Mouse (Mus musculus): ENCODE results near the gene Vps37b. TPM values are rescaled to one million over a fixed set of nuclear protein-coding genes. Genes with fewer than 3 reads are reported as not detected.
"Not testable (repeated sequence)": the region's sequence is repeated elsewhere in the genome, so short reads cannot be mapped to it uniquely, and the experiment has no call there.

Vps37b gene
- polyA plus RNA-seq, 1 experiment, result 2.7 TPM

DNA sequence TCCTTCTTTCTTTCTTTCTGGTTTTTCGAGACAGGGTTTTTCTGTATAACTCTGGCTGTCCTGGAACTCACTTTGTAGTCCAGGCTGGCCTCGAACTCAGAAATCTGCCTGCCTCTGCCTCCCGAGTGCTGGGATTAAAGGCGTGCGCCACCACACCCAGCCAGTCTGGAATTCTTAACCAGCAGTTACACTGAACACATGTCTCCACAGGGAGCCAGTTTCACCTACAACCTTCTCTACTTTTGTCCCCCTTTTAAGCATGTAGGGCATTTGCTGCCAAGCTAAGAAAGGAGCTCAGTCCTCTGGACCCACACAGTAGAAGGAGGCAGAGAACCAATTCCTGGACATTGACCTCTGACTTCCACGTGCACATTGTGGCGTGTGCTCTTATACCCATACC lies 20.6 kb upstream of the Vps37b start:
- not testable (repeated sequence) for H3K4me1 ChIP-seq (ENCODE audit: control insufficient read depth, insufficient read depth, insufficient read length, low read length); H3K4me3 ChIP-seq (ENCODE audit: insufficient read depth, low read depth, low read length)
- peak overlapping the region; percentile 71; the same call in 1 of the 2 replicates for H3K27ac ChIP-seq (replicated peaks; ENCODE audit: low read depth, low read length)

DNA sequence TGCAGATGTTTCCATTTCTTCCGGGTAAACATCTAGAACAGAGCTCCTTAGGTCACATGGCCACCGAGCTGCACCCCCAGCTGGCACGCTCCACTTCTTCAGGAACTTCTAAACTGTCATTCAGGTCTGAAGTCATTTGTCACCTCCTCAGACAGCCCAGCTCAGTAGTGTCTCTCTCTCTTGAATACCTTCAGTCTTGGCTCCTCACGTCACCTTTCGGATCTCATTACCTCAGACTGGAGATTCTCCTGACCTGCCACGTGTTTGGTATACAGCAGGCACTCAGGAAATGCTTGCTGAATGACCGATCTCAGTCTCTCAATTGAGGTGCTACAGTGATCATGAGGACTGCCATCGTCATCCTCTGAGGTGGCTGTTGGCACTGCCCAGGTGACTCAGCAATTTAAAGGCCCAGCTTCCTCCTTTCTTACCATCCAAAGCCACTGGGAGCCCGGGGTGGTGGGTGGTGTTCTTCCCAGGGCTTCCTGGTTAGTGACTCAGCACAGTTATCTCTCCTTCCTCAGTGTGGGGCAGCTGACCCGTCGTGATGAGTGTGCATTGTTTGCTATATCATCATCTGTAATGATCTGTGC lies 19.9 kb upstream of the Vps37b start:
- peaks cover 4% of the 10 kb centered on the region; the same call in 1 of the 2 replicates for H3K4me1 ChIP-seq (ENCODE audit: control insufficient read depth, insufficient read depth, insufficient read length, low read length)
- peak overlapping the region; percentile 71 for H3K27ac ChIP-seq (replicated peaks; ENCODE audit: low read depth, low read length)
- no peak overlapping the region for H3K4me3 ChIP-seq (ENCODE audit: insufficient read depth, low read depth, low read length)

DNA sequence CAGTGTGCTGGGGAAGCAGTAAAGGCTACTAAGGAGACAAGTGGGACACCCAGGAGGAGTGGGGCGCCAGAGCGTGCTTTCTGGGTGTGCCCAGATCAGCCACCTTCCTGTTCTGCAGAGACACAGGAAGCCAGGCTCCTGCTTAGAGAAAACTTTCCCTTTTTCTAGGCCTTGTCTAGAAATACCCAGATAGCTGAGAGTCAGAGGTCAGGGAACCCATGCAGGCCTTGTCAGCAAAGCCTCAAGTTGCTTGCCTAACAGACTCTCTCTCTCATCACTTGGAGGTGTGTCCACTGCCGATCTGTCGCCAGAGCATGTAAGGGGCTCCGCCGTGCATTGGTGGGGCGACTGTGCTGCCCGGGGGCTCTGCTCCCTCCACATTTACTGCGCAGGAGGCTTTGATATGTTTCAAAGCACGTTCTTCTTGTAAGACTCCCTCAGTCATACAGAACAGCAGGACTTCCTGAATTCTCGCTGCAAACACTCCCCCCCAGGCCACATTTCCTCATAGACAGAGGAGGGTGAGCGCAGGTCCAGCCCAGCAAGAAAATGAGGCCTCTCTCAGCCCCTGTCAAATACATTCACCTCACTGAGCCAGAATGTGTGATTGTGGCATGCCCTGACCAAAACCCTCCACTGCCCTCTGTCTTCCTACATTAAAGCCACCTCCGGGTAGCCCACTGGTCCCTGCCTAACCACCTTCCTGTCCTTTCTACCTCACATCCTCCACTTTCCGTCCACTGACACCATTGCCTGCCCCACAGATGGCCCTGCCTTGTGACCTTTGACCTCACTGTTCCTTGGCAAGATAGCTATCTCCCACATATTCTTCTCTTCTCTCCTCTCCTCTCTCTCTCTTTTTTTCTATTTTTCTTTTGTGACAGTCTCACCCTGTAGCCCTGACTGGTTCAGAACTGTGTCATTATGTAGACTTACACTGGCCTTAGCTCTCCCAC lies 18.3 kb upstream of the Vps37b start:
- Histone ChIP-seq H3K4me3 (ENCODE audit: insufficient read depth, low read depth, low read length) (no peak overlapping the region), H3K4me1 (ENCODE audit: control insufficient read depth, insufficient read depth, insufficient read length, low read length) (peaks cover 4% of the 10 kb centered on the region; the same call in 1 of the 2 replicates), H3K27ac (replicated peaks; ENCODE audit: low read depth, low read length) (peak overlapping the region; percentile 65)

DNA sequence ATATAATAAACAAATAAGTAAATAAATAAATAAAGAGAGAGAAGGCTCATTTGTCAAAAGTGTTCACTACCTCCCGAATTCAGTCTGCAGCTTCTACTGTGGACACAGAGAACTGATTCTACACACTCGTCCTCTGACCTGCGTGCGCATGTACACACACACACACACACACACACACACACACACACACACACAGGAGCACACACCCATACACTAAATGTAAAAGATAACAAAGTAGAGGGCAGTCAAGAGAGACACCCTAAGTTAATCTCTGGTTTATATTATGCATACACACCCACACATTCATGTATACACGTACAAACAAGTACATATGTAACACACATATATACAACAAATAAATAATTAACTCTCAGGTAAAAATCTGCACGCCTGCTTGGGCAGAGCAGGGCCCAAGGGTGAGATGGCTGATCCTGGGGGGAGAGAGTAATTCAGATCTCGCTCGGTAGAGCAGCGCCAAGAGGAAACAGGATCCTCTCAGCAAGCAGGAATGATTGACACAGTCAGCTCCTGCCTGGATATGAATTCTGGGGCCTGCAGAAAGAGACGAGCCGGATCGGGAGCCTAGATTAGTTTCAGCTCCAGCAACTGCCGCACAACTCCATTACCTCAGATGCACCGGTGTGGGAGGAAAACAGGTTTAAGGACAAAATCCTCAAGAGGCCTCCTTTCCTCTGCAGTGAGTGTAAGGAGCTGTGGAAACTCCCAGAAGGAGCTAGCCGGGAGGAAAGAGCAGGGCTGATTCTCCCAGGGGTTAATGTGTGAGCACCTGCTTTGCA lies 17.4 kb upstream of the Vps37b start:
- H3K4me3 ChIP-seq (ENCODE audit: insufficient read depth, low read depth, low read length), result no peak overlapping the region
- H3K4me1 ChIP-seq (ENCODE audit: control insufficient read depth, insufficient read depth, insufficient read length, low read length), result peaks cover 4% of the 10 kb centered on the region; the same call in 1 of the 2 replicates
- H3K27ac ChIP-seq (replicated peaks; ENCODE audit: low read depth, low read length), result peak overlapping the region; percentile 65

DNA sequence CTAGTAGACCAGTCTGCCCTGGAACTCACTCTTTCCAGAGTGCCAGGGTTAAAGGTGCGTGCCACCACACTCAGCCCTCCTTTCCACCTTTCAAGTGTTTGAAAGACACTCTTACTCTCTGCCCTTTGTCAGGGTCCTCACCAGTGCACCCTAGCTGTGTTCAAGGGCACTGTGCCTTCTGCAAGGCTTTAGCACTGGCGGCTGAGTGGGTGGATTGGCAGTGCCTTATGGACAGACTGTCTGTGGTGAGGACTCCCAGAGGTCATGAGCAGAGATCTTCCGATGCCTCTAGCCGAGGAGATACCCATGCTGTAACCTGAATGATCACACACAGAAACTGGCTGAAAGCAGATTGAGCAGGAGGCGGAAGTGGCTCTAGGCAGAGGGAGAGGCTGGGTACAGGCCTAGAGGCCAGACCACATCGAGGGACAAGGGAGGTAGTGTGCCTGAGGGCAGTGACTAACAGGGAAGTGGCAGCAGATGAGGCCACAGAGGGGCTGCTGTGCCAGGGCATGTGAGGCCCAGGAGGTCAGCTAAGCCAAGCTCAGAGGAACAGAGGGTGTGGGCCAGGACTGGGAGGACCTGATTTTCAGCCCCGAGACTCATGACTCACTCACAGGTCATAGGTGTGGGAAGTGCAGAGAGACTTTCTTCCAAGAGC lies 14.8 kb upstream of the Vps37b start:
- H3K27ac ChIP-seq (replicated peaks; ENCODE audit: low read depth, low read length), result no peak overlapping the region
- H3K4me1 ChIP-seq (ENCODE audit: control insufficient read depth, insufficient read depth, insufficient read length, low read length), result peaks cover 7% of the 10 kb centered on the region
- no peak overlapping the region for H3K4me3 ChIP-seq (ENCODE audit: insufficient read depth, low read depth, low read length)

DNA sequence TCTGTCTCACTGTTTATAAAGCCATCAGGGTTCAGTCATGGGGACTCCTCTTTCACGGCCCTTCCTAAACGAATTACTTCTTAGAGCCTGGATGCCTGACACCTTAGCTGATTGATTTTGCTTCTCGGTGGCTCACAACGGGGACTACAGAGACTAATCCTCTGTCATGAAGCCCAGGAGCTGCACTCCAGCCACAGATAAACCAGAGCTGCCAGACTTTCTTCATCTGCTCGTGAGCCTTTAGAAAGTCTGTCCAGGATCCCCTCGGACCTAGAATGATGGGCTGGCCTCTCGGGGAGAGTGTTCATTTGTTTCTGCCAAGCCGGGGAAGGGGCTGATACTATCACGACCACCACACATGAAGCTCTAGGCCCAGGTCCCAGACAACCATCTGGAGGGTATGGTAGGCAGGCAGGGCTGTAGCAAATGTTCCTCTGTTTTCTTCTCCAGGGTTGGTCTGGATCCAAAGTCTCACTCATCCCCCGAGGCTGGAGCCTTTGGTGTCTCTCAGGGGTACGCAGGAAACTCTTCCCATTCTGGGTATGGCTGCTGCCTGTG lies 13.5 kb upstream of the Vps37b start:
- H3K4me1 ChIP-seq (ENCODE audit: control insufficient read depth, insufficient read depth, insufficient read length, low read length), result peaks cover 5% of the 10 kb centered on the region
- H3K27ac ChIP-seq (replicated peaks; ENCODE audit: low read depth, low read length), result no peak overlapping the region
- no peak overlapping the region for H3K4me3 ChIP-seq (ENCODE audit: insufficient read depth, low read depth, low read length)

DNA sequence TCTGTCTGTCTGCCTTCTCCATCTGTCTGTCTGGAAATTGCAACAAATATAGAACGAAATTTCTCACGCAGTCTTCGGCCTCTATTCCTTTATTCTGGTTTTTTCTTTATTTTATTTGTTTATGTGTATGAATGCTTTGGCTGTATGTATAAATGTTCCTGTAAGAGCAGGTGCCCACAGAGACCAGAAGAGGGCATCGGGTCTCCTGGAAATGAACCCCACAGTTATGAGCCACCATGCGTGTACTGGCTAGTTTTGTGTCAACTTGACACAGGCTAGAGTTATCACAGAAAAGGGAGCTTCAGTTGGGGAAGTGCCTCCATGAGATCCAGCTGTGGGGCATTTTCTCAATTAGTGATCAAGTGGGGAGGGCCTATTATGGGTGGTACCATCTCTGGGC lies 11.9 kb upstream of the Vps37b start:
- H3K27ac ChIP-seq (replicated peaks; ENCODE audit: low read depth, low read length), result no peak overlapping the region
- H3K4me3 ChIP-seq (ENCODE audit: insufficient read depth, low read depth, low read length), result no peak overlapping the region
- peaks cover 3% of the 10 kb centered on the region; the same call in 1 of the 2 replicates for H3K4me1 ChIP-seq (ENCODE audit: control insufficient read depth, insufficient read depth, insufficient read length, low read length)

DNA sequence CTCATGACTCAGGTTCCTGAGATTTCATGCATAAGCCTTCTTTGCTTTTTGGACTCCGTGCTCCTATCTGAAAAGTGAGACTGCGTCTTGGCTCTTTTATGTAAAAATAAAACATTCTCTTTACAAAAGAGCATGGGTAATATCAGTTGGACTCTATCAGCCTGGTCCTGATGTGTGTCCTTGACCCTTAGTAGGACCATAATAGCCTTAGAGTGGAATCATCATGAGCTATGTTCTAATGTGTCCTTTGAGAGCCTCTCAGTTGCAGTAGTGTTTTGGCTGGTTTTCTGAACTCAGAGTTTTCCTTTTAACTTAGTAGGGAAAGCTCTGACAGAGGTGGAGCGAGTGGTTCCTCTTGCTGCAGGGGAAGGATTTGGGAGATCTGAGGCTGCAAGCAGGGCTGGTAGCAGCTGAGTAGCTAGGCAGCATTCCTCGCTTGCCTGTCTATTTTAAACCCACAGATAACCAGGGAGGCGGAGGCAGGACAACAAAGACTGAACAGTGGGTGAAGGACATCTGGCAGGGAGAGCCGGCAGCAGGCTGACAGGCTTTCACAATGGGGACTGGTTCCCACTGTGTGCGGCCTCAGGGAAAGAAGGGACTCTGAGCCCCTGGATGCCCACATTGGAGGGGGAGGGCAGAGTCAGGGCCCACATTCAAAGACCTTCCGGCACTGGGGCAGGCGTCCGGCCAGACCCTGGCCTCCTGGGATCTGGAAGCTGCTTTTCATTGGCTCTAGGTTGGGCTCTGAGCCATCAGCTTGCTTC lies 11.3 kb upstream of the Vps37b start:
- H3K4me3 ChIP-seq (ENCODE audit: insufficient read depth, low read depth, low read length), result no peak overlapping the region
- H3K4me1 ChIP-seq (ENCODE audit: control insufficient read depth, insufficient read depth, insufficient read length, low read length), result peaks cover 3% of the 10 kb centered on the region; the same call in 1 of the 2 replicates
- H3K27ac ChIP-seq (replicated peaks; ENCODE audit: low read depth, low read length), result 0 out of 2 replicates have a peak overlapping the region, but pooled peaks have one; percentile 6

DNA sequence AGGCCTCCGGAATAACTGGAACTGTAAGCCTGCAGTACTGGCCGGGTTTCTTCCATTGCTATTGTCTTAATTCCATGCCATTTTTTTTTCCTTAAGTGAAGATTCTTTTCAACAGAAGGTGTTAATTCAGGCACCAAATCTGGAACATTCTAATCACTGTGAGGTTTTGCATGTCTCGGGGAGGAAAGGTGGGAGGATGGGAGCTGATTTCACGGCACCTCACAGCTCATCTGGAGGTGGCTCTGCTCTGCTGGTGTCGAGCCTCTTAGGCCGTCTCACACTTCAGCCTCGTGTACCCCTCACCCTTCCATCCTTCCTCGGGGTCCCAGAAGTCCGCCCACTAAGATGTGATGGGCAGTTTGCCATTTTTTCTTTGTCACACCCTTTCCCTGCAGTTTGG lies 9.0 kb upstream of the Vps37b start:
- Histone ChIP-seq H3K4me3 (ENCODE audit: insufficient read depth, low read depth, low read length) (no peak overlapping the region), H3K4me1 (ENCODE audit: control insufficient read depth, insufficient read depth, insufficient read length, low read length) (peaks cover 3% of the 10 kb centered on the region; the same call in 1 of the 2 replicates), H3K27ac (replicated peaks; ENCODE audit: low read depth, low read length) (no peak overlapping the region)

DNA sequence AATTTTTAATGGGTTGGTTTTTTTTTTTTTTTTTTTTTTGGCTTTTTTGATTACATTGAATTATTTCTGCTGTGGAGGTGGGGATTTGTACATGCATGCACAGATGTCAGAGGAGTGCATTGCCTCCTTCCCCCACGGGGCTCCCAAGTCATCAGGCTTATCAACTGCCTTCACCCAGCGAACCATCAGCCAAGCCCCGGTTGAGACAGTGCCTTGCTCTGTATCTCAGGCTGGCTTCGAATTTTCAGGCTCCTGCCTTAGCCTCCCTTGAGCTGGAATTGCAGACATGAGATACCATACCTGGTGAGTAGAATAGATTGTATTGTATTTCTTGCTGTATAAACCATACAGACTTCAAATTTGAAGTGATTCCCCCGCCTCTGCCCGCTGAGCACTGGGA lies 7.5 kb upstream of the Vps37b start:
- no peak overlapping the region for H3K27ac ChIP-seq (replicated peaks; ENCODE audit: low read depth, low read length)

DNA sequence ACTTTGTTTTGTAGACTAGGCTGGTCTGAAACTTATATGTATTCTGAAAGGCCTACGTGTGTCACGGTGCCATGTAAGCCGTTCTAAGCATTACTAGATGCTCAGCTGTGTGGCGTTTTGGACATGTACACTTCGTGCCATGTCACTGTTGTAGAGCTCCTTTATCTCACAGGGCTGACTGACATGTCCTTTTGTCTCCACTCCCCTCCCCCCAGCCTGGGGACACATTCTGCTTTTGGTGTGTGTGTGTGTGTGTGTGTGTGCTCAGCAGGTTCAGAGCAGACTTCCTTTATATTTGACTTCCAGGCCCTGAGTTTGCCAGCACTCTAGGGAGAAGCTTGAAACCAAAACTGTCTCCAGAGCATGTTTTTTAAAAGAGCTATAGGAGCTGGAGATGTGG lies 4.8 kb upstream of the Vps37b start:
- no peak overlapping the region for H3K4me3 ChIP-seq (ENCODE audit: insufficient read depth, low read depth, low read length)
- H3K4me1 ChIP-seq (ENCODE audit: control insufficient read depth, insufficient read depth, insufficient read length, low read length), result no peaks in the 10 kb centered on the region
- no peak overlapping the region for H3K27ac ChIP-seq (replicated peaks; ENCODE audit: low read depth, low read length)

More for the DNA sequence above, 7.5 kb upstream of the Vps37b start:
- peaks cover 3% of the 10 kb centered on the region; the same call in 1 of the 2 replicates for H3K4me1 ChIP-seq (ENCODE audit: control insufficient read depth, insufficient read depth, insufficient read length, low read length)
- H3K4me3 ChIP-seq (ENCODE audit: insufficient read depth, low read depth, low read length), result no peak overlapping the region

DNA sequence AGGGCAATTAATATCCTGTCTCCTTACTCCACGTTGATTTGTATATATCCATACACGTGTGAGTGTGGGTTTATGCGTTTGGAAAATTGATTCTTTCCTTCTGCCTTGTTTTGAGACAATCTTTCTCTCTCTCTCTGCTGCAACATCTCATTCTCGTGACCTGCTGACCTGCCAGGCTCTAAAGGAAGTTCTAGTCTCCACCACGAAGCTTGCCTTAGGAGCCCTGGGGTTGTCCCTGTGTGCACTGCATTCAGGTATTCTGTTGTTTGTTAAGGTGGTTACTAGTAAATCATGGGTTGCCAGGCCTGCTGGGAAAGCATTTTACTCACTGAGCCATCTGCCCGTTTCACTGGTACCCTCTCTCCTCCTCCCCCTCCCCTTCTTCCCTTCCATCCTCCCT lies 4.3 kb upstream of the Vps37b start:
- H3K27ac ChIP-seq (replicated peaks; ENCODE audit: low read depth, low read length), result no peak overlapping the region

DNA sequence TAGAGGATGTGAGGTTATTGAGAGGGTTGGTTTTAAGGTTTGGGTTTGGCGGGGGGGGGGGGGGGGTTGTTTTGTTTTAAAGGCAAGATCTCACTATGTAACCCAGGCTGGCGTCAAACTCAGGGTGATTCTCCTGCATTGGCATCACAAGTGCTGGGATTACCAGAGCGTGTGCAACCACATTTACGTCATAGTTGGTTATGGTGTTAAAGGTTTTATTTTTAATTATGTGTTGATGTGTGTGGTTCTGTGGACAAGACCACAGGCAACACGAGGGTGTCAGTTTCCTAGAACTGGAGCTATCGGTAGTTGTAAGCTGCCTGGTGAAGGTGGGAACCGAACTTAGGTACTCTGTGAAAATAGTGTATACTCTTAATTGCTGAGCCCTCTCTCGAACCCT lies 3.7 kb upstream of the Vps37b start:
- no peak overlapping the region for H3K27ac ChIP-seq (replicated peaks; ENCODE audit: low read depth, low read length)
- H3K4me1 ChIP-seq (ENCODE audit: control insufficient read depth, insufficient read depth, insufficient read length, low read length), result no peaks in the 10 kb centered on the region
- H3K4me3 ChIP-seq (ENCODE audit: insufficient read depth, low read depth, low read length), result no peak overlapping the region

More for the DNA sequence above, 4.3 kb upstream of the Vps37b start:
- Histone ChIP-seq H3K4me3 (ENCODE audit: insufficient read depth, low read depth, low read length) (no peak overlapping the region), H3K4me1 (ENCODE audit: control insufficient read depth, insufficient read depth, insufficient read length, low read length) (no peaks in the 10 kb centered on the region)

DNA sequence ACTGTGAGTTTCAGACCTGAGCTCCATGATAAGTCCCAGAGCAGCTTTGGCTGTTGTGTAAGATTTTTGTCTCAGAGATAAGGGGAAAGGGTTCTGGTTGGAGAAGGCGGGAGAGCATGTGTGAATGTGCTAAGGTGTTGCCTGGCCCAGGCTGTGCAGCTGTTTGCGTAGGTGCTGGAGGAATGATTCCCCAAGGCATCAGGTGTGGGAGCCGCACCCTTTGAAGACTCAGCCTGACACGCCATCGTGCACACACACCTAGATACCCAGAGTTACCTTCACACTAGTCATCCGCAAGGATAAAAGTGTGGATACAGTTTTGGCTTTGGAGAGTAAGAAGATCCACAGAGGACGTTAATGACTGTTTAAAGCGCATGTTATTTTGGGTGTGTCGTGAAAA lies 3.3 kb upstream of the Vps37b start:
- Histone ChIP-seq H3K4me3 (ENCODE audit: insufficient read depth, low read depth, low read length) (no peak overlapping the region), H3K27ac (replicated peaks; ENCODE audit: low read depth, low read length) (no peak overlapping the region), H3K4me1 (ENCODE audit: control insufficient read depth, insufficient read depth, insufficient read length, low read length) (no peaks in the 10 kb centered on the region)

Measured in brown adipose tissue, adult 24 weeks (tissue).